Mouse (Mus musculus) gastrocnemius, postnatal 25 days (tissue): Measurements from ENCODE around the gene Oosp2. TPM values are rescaled to one million over a fixed set of nuclear protein-coding genes. Genes with fewer than 3 reads are reported as not detected.

Experiments
- DNase-seq: peaks from one replicate; pipeline ENCODE4 v3.0.0; 2022
- total RNA-seq, 2 experiments: library from RNA; stranded (reverse); gene quantifications; 1 replicate in 1 of 2; 2 replicates in 1 of 2; pipeline ENCODE4 v1.2.3; 2021

The Oosp2 gene
- total RNA-seq, 2 experiments from 2014 or later: not detected

DNA sequence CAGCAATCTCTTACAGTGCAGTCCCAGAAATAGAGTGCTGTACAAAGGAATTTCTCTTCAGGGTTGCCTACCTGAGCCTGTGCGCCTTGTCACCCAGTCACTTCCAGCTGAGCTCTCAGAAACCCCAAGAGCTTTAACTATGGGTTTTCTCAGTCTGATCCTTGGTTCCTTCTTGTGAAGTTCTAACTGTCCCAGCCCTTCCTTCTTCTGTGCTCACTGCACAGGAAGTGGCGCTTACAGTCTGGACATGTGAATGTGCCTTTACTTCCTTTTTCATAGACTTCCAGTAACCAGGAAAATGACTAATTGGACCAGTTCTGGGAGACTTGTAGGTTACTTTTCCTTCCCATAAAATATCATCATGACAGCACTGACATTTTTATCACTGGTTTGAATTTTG lies 55.8 kb downstream of the Oosp2 start, which contains the start of gene Ms4a6d:
TSS of gene Ms4a6d (minus strand) at position 247 of the 400 bp plus-strand sequence.
- DNase-seq: no peak

DNA sequence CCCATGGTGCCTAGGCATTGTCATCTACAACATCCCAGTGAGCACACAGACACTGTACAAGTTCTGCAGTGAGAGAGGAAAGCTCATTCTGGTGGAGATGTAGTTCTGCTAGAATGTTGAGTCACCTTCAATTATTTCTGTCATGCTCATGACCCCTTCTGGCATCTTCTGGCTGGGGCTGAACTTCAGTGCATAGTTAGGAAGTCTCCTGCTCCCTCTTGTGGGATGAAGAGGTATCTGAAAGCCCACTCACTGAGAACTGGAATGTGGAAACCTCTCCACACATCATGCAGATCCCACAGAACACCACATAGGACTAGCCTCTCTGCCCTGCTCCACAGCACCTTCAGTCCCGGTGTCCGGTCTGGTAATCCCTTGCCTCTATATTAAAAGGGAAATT lies 58.3 kb downstream of the Oosp2 start:
- DNase-seq: no peak

DNA sequence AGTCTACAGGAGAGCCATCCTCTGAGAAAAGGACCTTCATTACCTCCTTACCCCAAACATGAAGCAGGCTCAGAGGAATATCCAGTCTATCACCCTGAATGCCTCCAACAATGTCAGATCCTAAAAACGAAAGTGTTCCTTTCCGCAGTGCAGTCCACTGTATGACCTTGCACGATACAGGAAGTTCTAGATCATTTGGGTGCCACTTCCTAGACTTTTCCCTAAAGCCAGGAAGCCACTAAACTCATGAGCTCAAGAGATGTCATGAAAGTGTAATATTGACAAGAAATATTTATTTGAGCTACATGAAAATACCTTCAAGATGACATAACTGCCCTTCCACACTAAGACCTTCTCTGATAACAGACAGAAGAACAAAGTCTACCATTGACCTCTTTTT lies 59.0 kb downstream of the Oosp2 start:
- no peak for DNase-seq

Other genes with a start within 250 kb of the Oosp2 start
- gene Ms4a4b, start 217.0 kb downstream of the Oosp2 start, total RNA-seq: under 1 TPM in 1 of 2 experiments, not detected in 1; 0.24 TPM
- gene Ms4a6c, start 191.2 kb downstream of the Oosp2 start, total RNA-seq: 1 to 10 TPM; 1.9 to 2.8 TPM
- gene Gm8369, start 174.6 kb downstream of the Oosp2 start, total RNA-seq: not detected
- 1 to 10 TPM; 1.9 to 4.3 TPM for gene Ms4a6b, start 144.0 kb downstream of the Oosp2 start, total RNA-seq
- gene Ms4a4d, start 123.8 kb downstream of the Oosp2 start, total RNA-seq: 1 to 10 TPM; 3.0 to 3.9 TPM
- 1 to 10 TPM; 2.0 to 2.5 TPM for gene Ms4a6d, start 55.7 kb downstream of the Oosp2 start, total RNA-seq
- under 1 TPM; 0.10 to 0.21 TPM for gene Ms4a2, start 36.8 kb downstream of the Oosp2 start, total RNA-seq
- gene Ms4a3, start 19.7 kb downstream of the Oosp2 start, total RNA-seq: not detected
- gene Oosp1, start 30.6 kb upstream of the Oosp2 start, total RNA-seq: not detected
- gene Oosp3, start 36.5 kb upstream of the Oosp2 start, total RNA-seq: not detected
- gene Gif, start 87.0 kb upstream of the Oosp2 start, total RNA-seq: not detected
- 10 to 100 TPM; 53.1 to 57.1 TPM for gene Mrpl16, start 109.8 kb upstream of the Oosp2 start, total RNA-seq
- 1 to 10 TPM; 1.0 to 1.6 TPM for gene Stx3, start 158.8 kb upstream of the Oosp2 start, total RNA-seq
- not detected for gene Olfr1417, start 178.7 kb upstream of the Oosp2 start, total RNA-seq
- gene Olfr1418, start 200.5 kb upstream of the Oosp2 start, total RNA-seq: not detected
- not detected for gene Olfr1419, start 214.5 kb upstream of the Oosp2 start, total RNA-seq
- not detected for gene Olfr1420, start 226.0 kb upstream of the Oosp2 start, total RNA-seq